ENCODE assay signal across 13 mouse cellular contexts in genomic region chr8:111449671-111450070, GRCm38 (mm10). TPM values are rescaled to one million over a fixed set of nuclear protein-coding genes. Genes with fewer than 3 reads are reported as not detected.
DNase-seq lines count a peak whose midpoint lies in the region; ATAC-seq and TF ChIP-seq lines count a peak whose summit lies in the region.
"Had no signal": no experiment of that assay in that cellular context is flagged by ENCODE, and none has a peak within 500 bp of the region (broad histone marks: within the 10 kb centered on the region; RNA-seq: fewer than 3 reads in every experiment).

No protein-coding gene starts in this region.

- WGBS in lung, postnatal 0 days: 44% methylated on average over 4 of the region's 4 CpGs
- 53% methylated on average over 4 of the region's 4 CpGs for WGBS in limb, embryonic 10.5 days

- peak; percentile 26; the same call in 1 of the 2 replicates for ATAC-seq in lung, postnatal 0 days

- no peak for TF ChIP-seq CTCF in lung, postnatal 0 days (IDR thresholded peaks at IDR 0.05)

- no peaks in the 10 kb centered on the region for H3K27me3 ChIP-seq in lung, postnatal 0 days (replicated peaks; ENCODE audit: insufficient read depth, low read length)
- no peaks in the 10 kb centered on the region for H3K27me3 ChIP-seq in limb, embryonic 10.5 days (ENCODE audit: low read depth, poor library complexity, severe bottlenecking)
- H3K27me3 ChIP-seq: embryonic facial prominence, embryonic 13.5 days; lung, embryonic 15.5 days had no signal

- H3K9me3 ChIP-seq in lung, postnatal 0 days (ENCODE audit: low read length): no peaks in the 10 kb centered on the region
- no peaks in the 10 kb centered on the region for H3K9me3 ChIP-seq in limb, embryonic 10.5 days (replicated peaks)
- H3K9me3 ChIP-seq: embryonic facial prominence, embryonic 13.5 days; lung, embryonic 15.5 days had no signal

- H3K9ac ChIP-seq in lung, postnatal 0 days (replicated peaks; ENCODE audit: low read depth): no peak overlapping the region
- H3K9ac ChIP-seq: lung, embryonic 15.5 days had no signal

- intact Hi-C loops in left cerebral cortex, postnatal 14 days (cut with DNase I): no loop called here

- H3K4me1 ChIP-seq in lung, postnatal 0 days (ENCODE audit: insufficient read depth, low read depth, low read length): no peaks in the 10 kb centered on the region
- peaks cover 3% of the 10 kb centered on the region; the same call in 1 of the 2 replicates for H3K4me1 ChIP-seq in limb, embryonic 10.5 days
- H3K4me1 ChIP-seq: lung, embryonic 15.5 days had no signal

- H3K4me2 ChIP-seq in lung, postnatal 0 days (replicated peaks; ENCODE audit: low read depth, low read length): no peak overlapping the region
- H3K4me2 ChIP-seq: embryonic facial prominence, embryonic 13.5 days; lung, embryonic 15.5 days had no signal

- H3K4me3 ChIP-seq in lung, postnatal 0 days (ENCODE audit: low read depth, low read length): no peak overlapping the region
- H3K4me3 ChIP-seq in limb, embryonic 10.5 days: no peak overlapping the region
- H3K4me3 ChIP-seq: embryonic facial prominence, embryonic 13.5 days; lung, embryonic 15.5 days had no signal

- no peak overlapping the region for H3K27ac ChIP-seq in lung, postnatal 0 days (ENCODE audit: low read length)
- no peak overlapping the region for H3K27ac ChIP-seq in limb, embryonic 10.5 days
- H3K27ac ChIP-seq: lung, embryonic 15.5 days had no signal

- TF ChIP-seq EP300 in lung, postnatal 0 days (IDR thresholded peaks at IDR 0.05): 0 out of 2 replicates have a peak, but pooled peaks have one; percentile 45

- no peaks in the 10 kb centered on the region for H3K36me3 ChIP-seq in lung, postnatal 0 days (ENCODE audit: insufficient read depth, low read length)
- H3K36me3 ChIP-seq in limb, embryonic 10.5 days: peaks cover 13% of the 10 kb centered on the region

- DNase-seq in adrenal gland, adult 2 months: peak; percentile 28
- DNase-seq in adrenal gland, adult 8-10 months: no peak
- peak; percentile 58 for DNase-seq in lung, postnatal 0 days (ENCODE audit: low spot score)
- no peak for DNase-seq in lung, adult 18-20 months
- peak; percentile 46 for DNase-seq in heart, postnatal 4 days
- no peak for DNase-seq in ovary, adult 18-20 months (ENCODE audit: low spot score)
- no peak for DNase-seq in left cerebral cortex, postnatal 14 days (ENCODE audit: low spot score in 2 of 2)
- DNase-seq in limb, embryonic 10.5 days (ENCODE audit: low spot score): no peak
- DNase-seq: B cell, adult 2 months; spleen, adult 18-20 months had no signal

RNA-seq across cellular contexts. Expression of gene Fa2h, which starts 56.0 kb away (rescaled TPM):
- 1 to 10 TPM in 1 of 2 experiments, under 1 TPM in 1; 0.21 to 4.7 TPM for total RNA-seq in adrenal gland, adult 2 months (2021)
- 19.0 and 37.5 TPM in 2 replicates for polyA plus RNA-seq in adrenal gland, adult 2 months (2012; rRNA removed)
- total RNA-seq in adrenal gland, adult 8-10 months (2022): 1 to 10 TPM in 2 of 4 experiments, not detected in 2; 1.9 to 9.5 TPM
- polyA plus RNA-seq in lung, postnatal 0 days (2015; fragmentation: Nextera tagmentation; extraction: Ambion mirVana): 0.05 and 0.12 TPM in 2 replicates
- total RNA-seq in heart, postnatal 4 days (2021): under 1 TPM; 0.17 to 0.52 TPM
- total RNA-seq in left cerebral cortex, postnatal 14 days (2021): 10 to 100 TPM; 13.0 to 20.0 TPM
- polyA plus RNA-seq in limb, embryonic 10.5 days (2016; fragmentation: Nextera tagmentation; extraction: Ambion mirVana): not detected in 2 replicates
- polyA plus RNA-seq: neural tube, embryonic 11.5 days had no signal

Comparison
In these comparisons a context has a peak if more than half of its experiments do, and no peak if none do; other contexts are left out.
1. DNase-seq: peak in adrenal gland, adult 2 months (single experiment), lung, postnatal 0 days (single experiment) and heart, postnatal 4 days (single experiment); none in adrenal gland, adult 8-10 months (single experiment), lung, adult 18-20 months (0 of 2), ovary, adult 18-20 months (single experiment), left cerebral cortex, postnatal 14 days (0 of 2) and limb, embryonic 10.5 days (single experiment).